Mouse (Mus musculus) testis, adult 2 months (tissue): Measurements from ENCODE around the gene Ang5.
"Not testable (repeated sequence)": the region's sequence is repeated elsewhere in the genome, so short reads cannot be mapped to it uniquely, and the experiment has no call there.

Experiments
- CTCF ChIP-seq: fragments of 200-500 bp; IDR thresholded peaks from 2 replicates; pipeline ENCODE4 v1.5.1; 2012; ENCODE audit warnings: low read depth, mild to moderate bottlenecking, inconsistent platforms, low read length, moderate library complexity; ENCODE audit not compliant: control insufficient read depth, insufficient read depth, insufficient replicate concordance
- POLR2A ChIP-seq: fragments of 200-500 bp; IDR thresholded peaks from 2 replicates; pipeline ENCODE4 v1.6.1; 2012; ENCODE audit warnings: low read depth, mild to moderate bottlenecking, inconsistent platforms, low read length, moderate library complexity; ENCODE audit not compliant: control insufficient read depth

- not testable (repeated sequence) for TF ChIP-seq CTCF, POLR2A
These were observed 3.5 kb upstream of the Ang5 start for GRCm38 (mm10) chr14:43953382-43953781.
